ENCODE assay signal across 12 mouse cellular contexts in the genomic region with DNA sequence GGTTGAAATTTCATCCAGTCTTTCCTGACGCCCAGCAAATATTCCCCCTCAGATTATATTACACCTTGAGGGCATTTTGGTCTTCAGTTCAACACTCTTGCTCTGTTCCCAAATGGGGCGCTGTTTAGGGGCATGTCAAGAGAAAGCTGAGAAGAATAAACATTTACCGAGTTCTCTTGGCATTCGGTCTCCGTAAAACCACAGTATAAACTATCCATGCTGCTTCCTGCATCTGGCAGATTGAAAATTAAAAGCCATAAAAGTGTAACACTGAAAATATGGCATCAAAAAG.
DNase-seq lines count a peak whose midpoint lies in the region; ATAC-seq and TF ChIP-seq lines count a peak whose summit lies in the region.
"Had no signal": no experiment of that assay in that cellular context is flagged by ENCODE, and none has a peak within 500 bp of the region (broad histone marks: within the 10 kb centered on the region; RNA-seq: fewer than 3 reads in every experiment).

No protein-coding gene starts in this region.

- TF ChIP-seq POLR2A in lung, adult 2 months (IDR thresholded peaks at IDR 0.05; ENCODE audit: borderline replicate concordance, extremely low read depth, low read depth, low read length): no peak

- no peaks in the 10 kb centered on the region for H3K9me3 ChIP-seq in heart, embryonic 15.5 days (replicated peaks)
- no peaks in the 10 kb centered on the region for H3K9me3 ChIP-seq in lung, postnatal 0 days (ENCODE audit: low read length)
- H3K9me3 ChIP-seq in limb, embryonic 12.5 days: no peaks in the 10 kb centered on the region
- H3K9me3 ChIP-seq in midbrain, embryonic 14.5 days (ENCODE audit: control insufficient read depth, low read length): no peaks in the 10 kb centered on the region

- peak overlapping the region; percentile 75; the same call in 1 of the 2 replicates for H3K4me2 ChIP-seq in heart, embryonic 15.5 days
- H3K4me2 ChIP-seq in lung, postnatal 0 days (replicated peaks; ENCODE audit: low read depth, low read length): peak overlapping the region; percentile 80
- peak overlapping the region; percentile 65 for H3K4me2 ChIP-seq in limb, embryonic 12.5 days
- no peak overlapping the region for H3K4me2 ChIP-seq in midbrain, embryonic 14.5 days (ENCODE audit: low read length)

- H3K36me3 ChIP-seq in heart, embryonic 15.5 days: no peaks in the 10 kb centered on the region
- no peaks in the 10 kb centered on the region for H3K36me3 ChIP-seq in lung, postnatal 0 days (ENCODE audit: insufficient read depth, low read length)
- no peaks in the 10 kb centered on the region for H3K36me3 ChIP-seq in limb, embryonic 12.5 days
- H3K36me3 ChIP-seq in midbrain, embryonic 14.5 days (ENCODE audit: control insufficient read depth, insufficient read depth, low read length): 0 out of 2 replicates have a peak, but pooled peaks cover 6% of the 10 kb centered on the region

- no peak overlapping the region for H3K4me3 ChIP-seq in heart, embryonic 15.5 days
- H3K4me3 ChIP-seq in lung, postnatal 0 days (ENCODE audit: low read depth, low read length): no peak overlapping the region
- H3K4me3 ChIP-seq in lung, adult 2 months (replicated peaks; ENCODE audit: extremely low read depth, low read depth, low read length): no peak overlapping the region
- no peak overlapping the region; the same call in 1 of the 2 replicates for H3K4me3 ChIP-seq in limb, embryonic 12.5 days (replicated peaks)
- no peak overlapping the region for H3K4me3 ChIP-seq in midbrain, embryonic 14.5 days (replicated peaks; ENCODE audit: low read depth, low read length)
- H3K4me3 ChIP-seq in layer of hippocampus, adult 2 months: no peak overlapping the region

- H3K27me3 ChIP-seq in heart, embryonic 15.5 days: no peaks in the 10 kb centered on the region
- H3K27me3 ChIP-seq in lung, postnatal 0 days (replicated peaks; ENCODE audit: insufficient read depth, low read length): no peaks in the 10 kb centered on the region
- 0 out of 2 replicates have a peak, but pooled peaks cover 5% of the 10 kb centered on the region for H3K27me3 ChIP-seq in limb, embryonic 12.5 days
- H3K27me3 ChIP-seq in midbrain, embryonic 14.5 days (ENCODE audit: control insufficient read depth, insufficient read depth, low read length): no peaks in the 10 kb centered on the region

- WGBS in heart, embryonic 15.5 days: 52% methylated on average over 5 of the region's 5 CpGs
- WGBS in lung, postnatal 0 days: 9% methylated on average over 5 of the region's 5 CpGs
- 18% methylated on average over 5 of the region's 5 CpGs for WGBS in lung, adult 2 months
- 8% methylated on average over 5 of the region's 5 CpGs for WGBS in limb, embryonic 12.5 days
- 61% methylated on average over 5 of the region's 5 CpGs for WGBS in midbrain, embryonic 14.5 days

- no peak overlapping the region for H3K27ac ChIP-seq in heart, embryonic 15.5 days
- H3K27ac ChIP-seq in lung, postnatal 0 days (ENCODE audit: low read length): no peak overlapping the region
- peak overlapping the region; percentile 47; the same call in 1 of the 2 replicates for H3K27ac ChIP-seq in limb, embryonic 12.5 days
- H3K27ac ChIP-seq in midbrain, embryonic 14.5 days (replicated peaks; ENCODE audit: low read depth, low read length): no peak overlapping the region
- no peak overlapping the region for H3K27ac ChIP-seq in layer of hippocampus, adult 2 months

- no peak for DNase-seq in heart, postnatal 36 days
- peak; percentile 17 for DNase-seq in lung, postnatal 0 days (ENCODE audit: low spot score)
- DNase-seq in lung, adult 2 months: no peak
- DNase-seq in midbrain, embryonic 14.5 days: no peak
- no peak for DNase-seq in layer of hippocampus, adult 2 months (ENCODE audit: low spot score in 2 of 2)
- no peak for DNase-seq in urinary bladder, postnatal 36 days (ENCODE audit: low spot score in 2 of 2)
- DNase-seq: adrenal gland, adult 8-10 months; B cell, adult 2 months; cerebellum, adult 8-10 months; kidney, adult 2 months had no signal

- H3K4me1 ChIP-seq in heart, embryonic 15.5 days (replicated peaks): peaks cover 24% of the 10 kb centered on the region
- no peaks in the 10 kb centered on the region for H3K4me1 ChIP-seq in lung, postnatal 0 days (ENCODE audit: insufficient read depth, low read depth, low read length)
- no peaks in the 10 kb centered on the region; the same call in 1 of the 2 replicates for H3K4me1 ChIP-seq in lung, adult 2 months (ENCODE audit: control insufficient read depth, insufficient read depth, low read length)
- H3K4me1 ChIP-seq in limb, embryonic 12.5 days (replicated peaks): peaks cover 34% of the 10 kb centered on the region
- peaks cover 4% of the 10 kb centered on the region; the same call in 1 of the 2 replicates for H3K4me1 ChIP-seq in midbrain, embryonic 14.5 days (ENCODE audit: control insufficient read depth, insufficient read depth, low read length)

- TF ChIP-seq CTCF in lung, postnatal 0 days (IDR thresholded peaks at IDR 0.05): no peak
- no peak for TF ChIP-seq CTCF in lung, adult 2 months (IDR thresholded peaks at IDR 0.05; ENCODE audit: insufficient read depth, low read length)
- TF ChIP-seq CTCF in layer of hippocampus, adult 2 months (conservative IDR thresholded peaks at IDR 0.05): no peak

- no peak for TF ChIP-seq EP300 in lung, postnatal 0 days (IDR thresholded peaks at IDR 0.05)

- intact Hi-C loops in heart, postnatal 36 days (cut with DNase I): no loop called here

- no peak for ATAC-seq in heart, embryonic 15.5 days (replicated peaks; ENCODE audit: insufficient number of reproducible peaks, insufficient read depth, low FRiP score, low read depth)
- ATAC-seq in lung, postnatal 0 days: no peak
- ATAC-seq in limb, embryonic 12.5 days (ENCODE audit: insufficient number of reproducible peaks, insufficient read depth, low FRiP score, low TSS enrichment, low read depth): no peak
- no peak for ATAC-seq in midbrain, embryonic 14.5 days (ENCODE audit: low FRiP score, low TSS enrichment)

- H3K9ac ChIP-seq in heart, embryonic 15.5 days: no peak overlapping the region
- no peak overlapping the region for H3K9ac ChIP-seq in lung, postnatal 0 days (replicated peaks; ENCODE audit: low read depth)
- no peak overlapping the region for H3K9ac ChIP-seq in limb, embryonic 12.5 days (replicated peaks)
- H3K9ac ChIP-seq in midbrain, embryonic 14.5 days (replicated peaks; ENCODE audit: low read length): no peak overlapping the region
